Comparison of ENCODE assay signal across 10 mouse cellular contexts in genomic region chr5:34930151-34930975, GRCm38 (mm10). TPM values are rescaled to one million over a fixed set of nuclear protein-coding genes. Genes with fewer than 3 reads are reported as not detected.
DNase-seq lines count a peak whose midpoint lies in the region; ATAC-seq and TF ChIP-seq lines count a peak whose summit lies in the region.
"Had no signal": no experiment of that assay in that cellular context is flagged by ENCODE, and none has a peak within 500 bp of the region (broad histone marks: within the 10 kb centered on the region; RNA-seq: fewer than 3 reads in every experiment).

No protein-coding gene starts in this region.

- TF ChIP-seq EP300 in liver, postnatal 0 days (IDR thresholded peaks at IDR 0.05; ENCODE audit: low read depth): peak; percentile 95

- H3K9me3 ChIP-seq in kidney, embryonic 16.5 days (ENCODE audit: low read length): no peaks in the 10 kb centered on the region
- H3K9me3 ChIP-seq in kidney, embryonic 14.5 days (ENCODE audit: control insufficient read depth, low read length): peaks cover 3% of the 10 kb centered on the region; the same call in 1 of the 2 replicates
- no peaks in the 10 kb centered on the region for H3K9me3 ChIP-seq in forebrain, postnatal 0 days (ENCODE audit: low read length)
- H3K9me3 ChIP-seq in liver, postnatal 0 days (ENCODE audit: low read length): no peaks in the 10 kb centered on the region

- no peak; the same call in 1 of the 2 replicates for ATAC-seq in kidney, embryonic 16.5 days (ENCODE audit: low FRiP score, low TSS enrichment)
- no peak for ATAC-seq in kidney, embryonic 14.5 days (ENCODE audit: low FRiP score, low TSS enrichment)
- ATAC-seq in forebrain, postnatal 0 days: no peak
- peak; percentile 89 for ATAC-seq in liver, postnatal 0 days
- ATAC-seq: activated CD4-positive, CD25-positive, alpha-beta regulatory T cell, adult 4 months had no signal

- H3K36me3 ChIP-seq in kidney, embryonic 16.5 days (ENCODE audit: insufficient read depth, low read length): no peaks in the 10 kb centered on the region
- H3K36me3 ChIP-seq in kidney, embryonic 14.5 days (ENCODE audit: control insufficient read depth, insufficient read depth, low read length): no peaks in the 10 kb centered on the region
- peaks cover 3% of the 10 kb centered on the region; the same call in 1 of the 2 replicates for H3K36me3 ChIP-seq in forebrain, postnatal 0 days (ENCODE audit: insufficient read depth)
- no peaks in the 10 kb centered on the region for H3K36me3 ChIP-seq in liver, postnatal 0 days (replicated peaks; ENCODE audit: insufficient read depth, low read length)

- WGBS in kidney, embryonic 16.5 days: 85% methylated on average over 9 of the region's 9 CpGs
- 85% methylated on average over 9 of the region's 9 CpGs for WGBS in kidney, embryonic 14.5 days
- WGBS in forebrain, postnatal 0 days: 78% methylated on average over 9 of the region's 9 CpGs
- WGBS in liver, postnatal 0 days (ENCODE audit: insufficient replicate concordance): 51% methylated on average over 9 of the region's 9 CpGs

- H3K4me1 ChIP-seq in kidney, embryonic 16.5 days (ENCODE audit: insufficient read depth, low read length): peaks cover 20% of the 10 kb centered on the region
- peaks cover 19% of the 10 kb centered on the region for H3K4me1 ChIP-seq in kidney, embryonic 14.5 days (ENCODE audit: control insufficient read depth, insufficient read depth, low read length)
- H3K4me1 ChIP-seq in forebrain, postnatal 0 days (ENCODE audit: insufficient read depth): peaks cover 3% of the 10 kb centered on the region; the same call in 1 of the 2 replicates
- peaks cover 33% of the 10 kb centered on the region for H3K4me1 ChIP-seq in liver, postnatal 0 days (ENCODE audit: insufficient read depth)

- H3K4me2 ChIP-seq in kidney, embryonic 16.5 days (replicated peaks; ENCODE audit: low read depth, low read length): no peak overlapping the region
- no peak overlapping the region for H3K4me2 ChIP-seq in kidney, embryonic 14.5 days (replicated peaks; ENCODE audit: low read depth, low read length)
- no peak overlapping the region for H3K4me2 ChIP-seq in forebrain, postnatal 0 days (ENCODE audit: low read depth)
- H3K4me2 ChIP-seq in liver, postnatal 0 days (ENCODE audit: low read depth, low read length): peak overlapping the region; percentile 43

- H3K9ac ChIP-seq in kidney, embryonic 16.5 days (replicated peaks; ENCODE audit: low read length): no peak overlapping the region
- H3K9ac ChIP-seq in kidney, embryonic 14.5 days (ENCODE audit: low read depth, low read length): no peak overlapping the region
- no peak overlapping the region for H3K9ac ChIP-seq in forebrain, postnatal 0 days
- 0 out of 2 replicates have a peak overlapping the region, but pooled peaks have one; percentile 12 for H3K9ac ChIP-seq in liver, postnatal 0 days (replicated peaks)

- H3K27ac ChIP-seq in kidney, embryonic 16.5 days (ENCODE audit: low read length): peak overlapping the region; percentile 5; the same call in 1 of the 2 replicates
- H3K27ac ChIP-seq in kidney, embryonic 14.5 days (ENCODE audit: low read depth, low read length): no peak overlapping the region
- peak overlapping the region; percentile 21; the same call in 1 of the 2 replicates for H3K27ac ChIP-seq in forebrain, postnatal 0 days (ENCODE audit: low read depth, low read length)
- H3K27ac ChIP-seq in liver, postnatal 0 days (ENCODE audit: low read depth): peak overlapping the region; percentile 65

- DNase-seq in c-Kit-negative CD71-positive TER-119-positive erythroid progenitor cells, embryonic 14.5 days (ENCODE audit: low read depth, low spot score): peak; percentile 61
- DNase-seq in forebrain, postnatal 0 days: no peak
- DNase-seq in liver, postnatal 0 days: no peak
- DNase-seq in natural killer cell, adult 2 months (ENCODE audit: low spot score in 2 of 2): no peak
- DNase-seq in left cerebral cortex, adult 8-10 months (ENCODE audit: low spot score in 2 of 2): no peak
- DNase-seq in urinary bladder, adult 2 months (ENCODE audit: low spot score): no peak
- DNase-seq: gastrocnemius, postnatal 10 days had no signal

- TF ChIP-seq CTCF in forebrain, postnatal 0 days (IDR thresholded peaks at IDR 0.05; ENCODE audit: low read depth): no peak
- TF ChIP-seq CTCF in liver, postnatal 0 days (IDR thresholded peaks at IDR 0.05; ENCODE audit: low read depth): no peak

- H3K27me3 ChIP-seq in kidney, embryonic 16.5 days (ENCODE audit: insufficient read depth, low read length): no peaks in the 10 kb centered on the region
- no peaks in the 10 kb centered on the region for H3K27me3 ChIP-seq in kidney, embryonic 14.5 days (ENCODE audit: control insufficient read depth, insufficient read depth, low read length)
- H3K27me3 ChIP-seq in forebrain, postnatal 0 days (ENCODE audit: insufficient read depth, low read length): no peaks in the 10 kb centered on the region
- H3K27me3 ChIP-seq in liver, postnatal 0 days (ENCODE audit: insufficient read depth, low read length): no peaks in the 10 kb centered on the region

- H3K4me3 ChIP-seq in kidney, embryonic 16.5 days (ENCODE audit: low read length): no peak overlapping the region
- H3K4me3 ChIP-seq in kidney, embryonic 14.5 days (ENCODE audit: low read length): no peak overlapping the region
- H3K4me3 ChIP-seq in forebrain, postnatal 0 days (ENCODE audit: low read depth, low read length): no peak overlapping the region
- H3K4me3 ChIP-seq in liver, postnatal 0 days (ENCODE audit: low read depth, low read length): no peak overlapping the region

RNA-seq across cellular contexts. Expression of gene Rgs12, which starts 18.9 kb away (rescaled TPM):
- polyA plus RNA-seq in kidney, embryonic 16.5 days (2015; fragmentation: Nextera tagmentation; extraction: Ambion mirVana): 32.4 and 34.7 TPM in 2 replicates
- 20.8 and 29.3 TPM in 2 replicates for polyA plus RNA-seq in kidney, embryonic 14.5 days (2014; fragmentation: Nextera tagmentation; extraction: Ambion mirVana)
- total RNA-seq in forebrain, postnatal 0 days (2014; rRNA removed): 60.0 and 73.8 TPM in 2 replicates
- polyA plus RNA-seq in forebrain, postnatal 0 days (2015; fragmentation: Nextera tagmentation; extraction: Ambion mirVana): 32.3 and 34.5 TPM in 2 replicates
- polyA plus RNA-seq in liver, postnatal 0 days (2015; fragmentation: Nextera tagmentation; extraction: Ambion mirVana): 6.9 and 7.3 TPM in 2 replicates
- total RNA-seq in left cerebral cortex, adult 8-10 months (2022): 10 to 100 TPM; 43.3 to 59.1 (median 45.4) TPM
- 44.3 and 46.5 TPM in 2 replicates for polyA plus RNA-seq in urinary bladder, adult 2 months (2012; rRNA removed)

RNA-seq across cellular contexts. Expression of gene Msantd1, which starts 22.6 kb away (rescaled TPM):
- polyA plus RNA-seq in kidney, embryonic 16.5 days (2015; fragmentation: Nextera tagmentation; extraction: Ambion mirVana): 0.27 and 0.95 TPM in 2 replicates
- polyA plus RNA-seq in kidney, embryonic 14.5 days (2014; fragmentation: Nextera tagmentation; extraction: Ambion mirVana): 0.84 and 1.0 TPM in 2 replicates
- 14.5 and 27.3 TPM in 2 replicates for total RNA-seq in forebrain, postnatal 0 days (2014; rRNA removed)
- polyA plus RNA-seq in forebrain, postnatal 0 days (2015; fragmentation: Nextera tagmentation; extraction: Ambion mirVana): 13.0 and 14.8 TPM in 2 replicates
- 0.05 and 0.22 TPM in 2 replicates for polyA plus RNA-seq in liver, postnatal 0 days (2015; fragmentation: Nextera tagmentation; extraction: Ambion mirVana)
- 1 to 10 TPM; 3.9 to 6.6 (median 4.1) TPM for total RNA-seq in left cerebral cortex, adult 8-10 months (2022)
- 3.3 and 3.8 TPM in 2 replicates for polyA plus RNA-seq in urinary bladder, adult 2 months (2012; rRNA removed)
